Comparison of ENCODE assay signal across 18 mouse cellular contexts in genomic region chr12:75292939-75293338, GRCm38 (mm10).
"Had no signal": no experiment of that assay in that cellular context is flagged by ENCODE, and none has a peak within 500 bp of the region (broad histone marks: within the 10 kb centered on the region; RNA-seq: fewer than 3 reads in every experiment).

No protein-coding gene starts in this region.

- H3K4me3 ChIP-seq: kidney, embryonic 15.5 days; layer of hippocampus, adult 2 months; liver, embryonic 13.5 days; midbrain, embryonic 12.5 days; midbrain, embryonic 15.5 days; neural tube, embryonic 13.5 days; stomach, embryonic 15.5 days had no signal

- DNase-seq: kidney, adult 8-10 months; kidney, postnatal 10 days; kidney, postnatal 36 days; layer of hippocampus, adult 9-11 months; liver, embryonic 13.5 days; lung, adult 2 months; lung, postnatal 14 days; lung, postnatal 4 days; retina, postnatal 1 day; right cerebral cortex, postnatal 25 days; spleen, adult 18-20 months; thymus, postnatal 25 days had no signal

- ATAC-seq: midbrain, embryonic 15.5 days had no signal

- H3K9me3 ChIP-seq: kidney, embryonic 15.5 days; liver, embryonic 13.5 days; midbrain, embryonic 12.5 days; midbrain, embryonic 15.5 days; neural tube, embryonic 13.5 days; stomach, embryonic 15.5 days had no signal

- H3K27ac ChIP-seq: kidney, embryonic 15.5 days; layer of hippocampus, adult 2 months; liver, embryonic 13.5 days; midbrain, embryonic 12.5 days; midbrain, embryonic 15.5 days; neural tube, embryonic 13.5 days; stomach, embryonic 15.5 days had no signal

- H3K4me1 ChIP-seq: kidney, embryonic 15.5 days; liver, embryonic 13.5 days; midbrain, embryonic 12.5 days; midbrain, embryonic 15.5 days; neural tube, embryonic 13.5 days had no signal

- H3K36me3 ChIP-seq: kidney, embryonic 15.5 days; liver, embryonic 13.5 days; midbrain, embryonic 12.5 days; midbrain, embryonic 15.5 days; neural tube, embryonic 13.5 days; stomach, embryonic 15.5 days had no signal

- H3K4me2 ChIP-seq: kidney, embryonic 15.5 days; liver, embryonic 13.5 days; midbrain, embryonic 12.5 days; midbrain, embryonic 15.5 days; neural tube, embryonic 13.5 days; stomach, embryonic 15.5 days had no signal

- H3K9ac ChIP-seq: kidney, embryonic 15.5 days; liver, embryonic 13.5 days; midbrain, embryonic 12.5 days; midbrain, embryonic 15.5 days; neural tube, embryonic 13.5 days; stomach, embryonic 15.5 days had no signal

- H3K27me3 ChIP-seq: kidney, embryonic 15.5 days; liver, embryonic 13.5 days; midbrain, embryonic 12.5 days; midbrain, embryonic 15.5 days; neural tube, embryonic 13.5 days; stomach, embryonic 15.5 days had no signal
